Comparison of ENCODE assay signal across 19 mouse cellular contexts in the genomic region with DNA sequence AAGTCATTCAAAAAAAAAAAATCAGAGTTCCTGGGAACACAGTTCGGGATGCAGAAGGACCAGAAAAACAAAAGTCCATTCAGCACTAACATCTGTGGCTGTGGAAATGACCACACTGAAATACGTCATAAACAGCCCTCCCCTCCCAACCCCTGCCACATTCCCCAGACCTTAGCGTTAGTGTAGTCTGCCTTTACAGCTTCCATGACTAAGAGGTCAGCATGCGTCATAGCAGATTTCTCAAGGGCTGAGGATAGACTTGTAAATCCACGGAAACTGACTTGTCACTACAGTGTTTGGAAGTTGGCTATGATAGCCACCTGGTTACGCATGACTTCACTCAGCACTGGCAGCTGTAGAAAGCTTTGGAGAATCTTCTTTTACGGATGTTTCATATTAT. TPM values are rescaled to one million over a fixed set of nuclear protein-coding genes. Genes with fewer than 3 reads are reported as not detected.
DNase-seq lines count a peak whose midpoint lies in the region; ATAC-seq and TF ChIP-seq lines count a peak whose summit lies in the region.
"Had no signal": no experiment of that assay in that cellular context is flagged by ENCODE, and none has a peak within 500 bp of the region (broad histone marks: within the 10 kb centered on the region; RNA-seq: fewer than 3 reads in every experiment).

No protein-coding gene starts in this region.

- peak overlapping the region; percentile 15 for H3K4me3 ChIP-seq in heart, adult 2 months
- H3K4me3 ChIP-seq in heart, postnatal 0 days (ENCODE audit: low read depth, low read length), result peak overlapping the region; percentile 32
- H3K4me3 ChIP-seq: forebrain, embryonic 10.5 days; hindbrain, embryonic 12.5 days; intestine, embryonic 15.5 days; kidney, embryonic 15.5 days; limb, embryonic 15.5 days; midbrain, embryonic 13.5 days; neural tube, embryonic 15.5 days had no signal

- H3K4me1 ChIP-seq in heart, adult 2 months (ENCODE audit: control insufficient read depth, insufficient read depth, low read length), result no peaks in the 10 kb centered on the region; the same call in none of the 2 replicates
- peaks cover 23% of the 10 kb centered on the region; the same call in 1 of the 2 replicates for H3K4me1 ChIP-seq in heart, postnatal 0 days (ENCODE audit: control insufficient read depth, insufficient read depth)
- H3K4me1 ChIP-seq: intestine, embryonic 15.5 days; kidney, embryonic 15.5 days had no signal

- H3K27me3 ChIP-seq in heart, adult 2 months (ENCODE audit: control insufficient read depth, insufficient read depth, low read length), result no peaks in the 10 kb centered on the region
- H3K27me3 ChIP-seq in heart, postnatal 0 days (ENCODE audit: control insufficient read depth, insufficient read depth, low read length), result no peaks in the 10 kb centered on the region
- H3K27me3 ChIP-seq in Patski, result peaks cover 4% of the 10 kb centered on the region
- H3K27me3 ChIP-seq: hindbrain, embryonic 12.5 days; intestine, embryonic 15.5 days; kidney, embryonic 15.5 days; limb, embryonic 15.5 days; midbrain, embryonic 13.5 days; neural tube, embryonic 15.5 days had no signal

- in situ Hi-C loops in Patski (cut with MboI; ENCODE audit: low pct_unique_long_range_greater_than_20kb), result no loop called here

- peak overlapping the region; percentile 74 for H3K4me2 ChIP-seq in heart, postnatal 0 days (ENCODE audit: low read depth, low read length)
- H3K4me2 ChIP-seq: hindbrain, embryonic 12.5 days; intestine, embryonic 15.5 days; kidney, embryonic 15.5 days; limb, embryonic 15.5 days; midbrain, embryonic 13.5 days; neural tube, embryonic 15.5 days had no signal

- TF ChIP-seq EP300 in heart, adult 2 months (IDR thresholded peaks at IDR 0.05; ENCODE audit: insufficient read depth, low read depth, low read length), result no peak
- no peak for TF ChIP-seq EP300 in heart, postnatal 0 days (IDR thresholded peaks at IDR 0.05; ENCODE audit: low read depth)

- peak overlapping the region; percentile 16 for H3K9ac ChIP-seq in heart, adult 2 months (ENCODE audit: low read depth, low read length)
- H3K9ac ChIP-seq in heart, postnatal 0 days (replicated peaks; ENCODE audit: low read depth, low read length), result peak overlapping the region; percentile 18; the same call in 1 of the 2 replicates
- H3K9ac ChIP-seq: hindbrain, embryonic 12.5 days; intestine, embryonic 15.5 days; kidney, embryonic 15.5 days; limb, embryonic 15.5 days; midbrain, embryonic 13.5 days; neural tube, embryonic 15.5 days had no signal

- DNase-seq in heart, adult 2 months, result no peak
- DNase-seq in heart, adult 8-10 months (ENCODE audit: low spot score), result no peak
- DNase-seq in heart, postnatal 0 days (ENCODE audit: low spot score), result peak; percentile 66
- DNase-seq in heart, postnatal 36 days, result no peak
- DNase-seq in Patski (ENCODE audit: low read depth, low spot score), result peak; percentile 27
- DNase-seq in skeletal muscle tissue, adult 2 months (ENCODE audit: low read depth, low spot score), result peak; percentile 63
- DNase-seq in left cerebral cortex, postnatal 10 days (ENCODE audit: extremely low spot score in 1 of 2, low spot score in 2 of 2), result no peak
- DNase-seq: cerebellum, adult 9-11 months; gastrocnemius, postnatal 14 days; right cerebral cortex, postnatal 4 days; thymus, postnatal 36 days had no signal

- no peak; the same call in 1 of the 2 replicates for ATAC-seq in heart, postnatal 0 days (ENCODE audit: insufficient read depth, low read depth)
- ATAC-seq in Patski, result peak; percentile 80
- ATAC-seq: intestine, embryonic 15.5 days; midbrain, embryonic 13.5 days had no signal

- TF ChIP-seq POLR2A in heart, adult 2 months (IDR thresholded peaks at IDR 0.05; ENCODE audit: insufficient read depth, low read depth, low read length), result no peak

- no peaks in the 10 kb centered on the region for H3K36me3 ChIP-seq in heart, adult 2 months (ENCODE audit: control insufficient read depth, insufficient read depth, low read length)
- no peaks in the 10 kb centered on the region for H3K36me3 ChIP-seq in heart, postnatal 0 days (replicated peaks; ENCODE audit: control insufficient read depth, insufficient read depth, low read length)
- H3K36me3 ChIP-seq: forebrain, embryonic 10.5 days; hindbrain, embryonic 12.5 days; intestine, embryonic 15.5 days; kidney, embryonic 15.5 days; limb, embryonic 15.5 days; midbrain, embryonic 13.5 days; neural tube, embryonic 15.5 days had no signal

- H3K27ac ChIP-seq in heart, adult 2 months, result peak overlapping the region; percentile 64
- H3K27ac ChIP-seq in heart, postnatal 0 days (ENCODE audit: low read depth), result peak overlapping the region; percentile 62
- H3K27ac ChIP-seq: forebrain, embryonic 10.5 days; hindbrain, embryonic 12.5 days; intestine, embryonic 15.5 days; kidney, embryonic 15.5 days; limb, embryonic 15.5 days; macrophage; midbrain, embryonic 13.5 days; neural tube, embryonic 15.5 days had no signal

- no peaks in the 10 kb centered on the region for H3K9me3 ChIP-seq in heart, postnatal 0 days (replicated peaks; ENCODE audit: control insufficient read depth, low read length)
- H3K9me3 ChIP-seq: forebrain, embryonic 10.5 days; hindbrain, embryonic 12.5 days; intestine, embryonic 15.5 days; kidney, embryonic 15.5 days; limb, embryonic 15.5 days; midbrain, embryonic 13.5 days; neural tube, embryonic 15.5 days had no signal

- TF ChIP-seq CTCF in heart, adult 2 months (IDR thresholded peaks at IDR 0.05), result no peak
- no peak for TF ChIP-seq CTCF in heart, postnatal 0 days (IDR thresholded peaks at IDR 0.05; ENCODE audit: low read depth)
- TF ChIP-seq CTCF in Patski (IDR thresholded peaks at IDR 0.05), result no peak

- WGBS in heart, adult 2 months, result 26% methylated on average over 7 of the region's 7 CpGs
- 31% methylated on average over 7 of the region's 7 CpGs for WGBS in heart, postnatal 0 days

- CTCF ChIA-PET in Patski (lab: Charles Lee), result interaction anchor here (2.0 kb wide), 1 partner anchor 13 kb away, joined by 4 read pairs; no protein-coding TSS in a partner anchor

- POLR2A ChIA-PET in Patski (lab: Charles Lee), result no interaction called here

- intact Hi-C loops in heart, adult 2 months (cut with DNase I), result loop anchor here (5.0 kb wide), 2 partner anchors 77 to 152 kb away; no protein-coding TSS in a partner anchor
- intact Hi-C loops in heart, postnatal 36 days (cut with DNase I), result no loop called here
- intact Hi-C loops in left cerebral cortex, postnatal 10 days (cut with DNase I), result loop anchor here (5.0 kb wide), 1 partner anchor 92 kb away; no protein-coding TSS in a partner anchor

- H3K79me2 ChIP-seq in heart, adult 2 months (replicated peaks; ENCODE audit: control insufficient read depth, insufficient read depth, low read length), result no peaks in the 10 kb centered on the region

RNA-seq across cellular contexts. Expression of gene Mlip, which starts 8.5 kb away (rescaled TPM):
- total RNA-seq in heart, adult 2 months (2021), result 100 to 1,000 TPM; 128 to 148 TPM
- 110 and 153 TPM in 2 replicates for polyA plus RNA-seq in heart, adult 2 months (2012; rRNA removed)
- total RNA-seq in heart, adult 8-10 months (2022), result 100 to 1,000 TPM; 140 to 171 (median 168) TPM
- 87.9 and 114 TPM in 2 replicates for total RNA-seq in heart, postnatal 0 days (2014; rRNA removed; ENCODE audit: low replicate concordance)
- polyA plus RNA-seq in heart, postnatal 0 days (2015; fragmentation: Nextera tagmentation; extraction: Ambion mirVana), result 93.8 and 107 TPM in 2 replicates
- 100 to 1,000 TPM; 151 to 152 TPM for total RNA-seq in heart, postnatal 36 days (2021)
- polyA plus RNA-seq in Patski (2021), result not detected
- total RNA-seq in left cerebral cortex, postnatal 10 days (2021), result 10 to 100 TPM; 78.4 to 83.8 TPM
- polyA plus RNA-seq: forebrain, embryonic 10.5 days; macrophage had no signal

Comparison
In these comparisons a context has a peak if more than half of its experiments do, and no peak if none do; other contexts are left out.
1. DNase-seq: peak in heart, postnatal 0 days (single experiment), Patski (single experiment) and skeletal muscle tissue, adult 2 months (single experiment); none in heart, adult 2 months (0 of 2), heart, adult 8-10 months (single experiment), heart, postnatal 36 days (0 of 2) and left cerebral cortex, postnatal 10 days (0 of 2).